Mouse (Mus musculus) urinary bladder, postnatal 4 days (tissue): ENCODE measurements around the gene Sumo1.

Experiments used
- DNase-seq, 2 experiments: peaks; one replicate each; pipeline ENCODE4 v3.0.0; 2021 to 2022; ENCODE audit warnings: low spot score in 2 of 2

The Sumo1 gene

DNA sequence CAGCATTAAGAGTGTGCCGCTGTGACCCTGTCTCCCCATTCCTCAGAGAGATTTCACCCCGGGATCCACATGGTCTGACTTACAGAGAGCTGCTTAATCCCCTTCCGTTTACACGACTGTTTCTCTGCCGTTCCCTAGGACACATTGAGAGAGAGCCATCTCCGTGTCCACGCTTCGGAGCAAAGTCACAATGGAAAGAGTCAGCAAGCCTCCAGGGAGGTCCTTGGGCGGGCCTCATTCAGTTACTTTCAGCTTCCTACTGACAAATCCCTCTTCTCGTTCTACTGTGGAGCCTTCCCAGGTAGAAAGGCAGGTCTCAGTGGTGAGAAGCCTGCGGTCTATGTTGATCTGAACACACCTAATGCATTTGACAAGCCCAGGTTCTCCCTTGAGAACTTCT is 119.6 kb downstream of the Sumo1 start:
- no peak for DNase-seq

DNA sequence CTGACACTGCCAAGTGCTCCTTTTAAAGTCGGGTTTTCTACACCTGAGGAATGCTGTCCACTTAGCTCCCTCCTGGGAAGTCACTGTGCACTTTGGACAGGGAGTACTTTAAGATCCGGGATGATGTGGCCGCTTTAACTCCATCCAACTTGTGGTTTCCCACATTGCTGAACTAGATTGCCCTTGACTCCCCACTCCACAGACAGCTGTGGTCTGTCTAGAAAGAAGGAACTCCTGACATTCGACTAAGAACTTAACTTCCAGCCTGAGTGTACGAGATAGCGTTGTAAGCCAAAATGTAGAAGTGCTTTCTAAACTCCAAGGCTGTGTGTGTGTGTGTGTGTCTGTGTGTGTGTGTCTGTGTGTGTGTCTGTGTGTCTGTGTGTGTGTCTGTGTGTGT is 120.4 kb downstream of the Sumo1 start:
- DNase-seq = no peak

DNA sequence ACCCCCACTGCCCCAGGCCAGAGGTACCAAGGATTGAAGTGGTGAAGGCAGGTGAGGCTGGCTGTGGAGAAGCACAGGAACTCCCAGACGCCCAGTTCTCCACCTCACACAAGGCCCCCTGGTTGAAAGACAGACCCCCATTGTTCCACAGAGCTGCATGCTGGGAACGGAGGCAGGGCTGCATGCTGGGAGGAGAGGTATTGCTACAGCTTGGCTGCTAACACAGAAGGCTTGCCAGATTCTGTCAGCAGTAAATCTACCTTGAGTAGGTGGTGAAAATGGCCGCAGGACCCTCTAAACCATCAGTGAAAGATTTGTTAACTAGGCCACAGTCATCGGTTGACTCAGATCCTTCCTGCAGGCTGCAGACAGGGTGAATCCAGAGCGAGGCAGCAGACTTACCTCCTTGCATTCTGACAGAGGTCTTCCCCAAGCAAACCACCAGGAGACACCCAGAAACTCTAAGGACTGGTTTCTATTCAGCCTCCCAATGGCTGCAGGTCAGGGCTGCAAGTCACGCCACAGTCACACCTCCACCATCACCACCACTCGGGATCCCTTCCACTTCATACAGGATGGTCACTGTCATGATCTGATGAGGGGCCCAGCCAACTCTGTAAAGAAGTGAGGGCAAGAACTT is 121.5 kb downstream of the Sumo1 start:
- no peak for DNase-seq

DNA sequence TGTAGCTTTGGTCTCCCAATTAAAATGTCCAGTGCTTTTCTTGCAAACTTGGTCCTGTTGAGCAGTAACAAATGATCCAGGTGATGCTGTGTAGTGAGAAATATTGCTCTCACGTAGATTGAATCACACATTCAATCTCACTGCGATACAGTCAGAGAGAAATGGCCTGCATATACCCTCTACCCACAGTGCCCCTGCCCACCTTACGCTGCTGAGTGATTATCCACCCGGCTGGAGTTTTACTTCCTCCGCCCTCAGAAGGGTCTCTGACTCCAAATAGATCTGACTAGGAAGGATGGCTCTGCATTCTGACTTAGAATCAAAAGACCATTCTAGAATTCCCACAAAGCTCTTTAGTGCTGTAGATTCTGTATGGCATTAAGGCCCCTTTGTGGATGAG is 122.1 kb downstream of the Sumo1 start:
- no peak for DNase-seq

DNA sequence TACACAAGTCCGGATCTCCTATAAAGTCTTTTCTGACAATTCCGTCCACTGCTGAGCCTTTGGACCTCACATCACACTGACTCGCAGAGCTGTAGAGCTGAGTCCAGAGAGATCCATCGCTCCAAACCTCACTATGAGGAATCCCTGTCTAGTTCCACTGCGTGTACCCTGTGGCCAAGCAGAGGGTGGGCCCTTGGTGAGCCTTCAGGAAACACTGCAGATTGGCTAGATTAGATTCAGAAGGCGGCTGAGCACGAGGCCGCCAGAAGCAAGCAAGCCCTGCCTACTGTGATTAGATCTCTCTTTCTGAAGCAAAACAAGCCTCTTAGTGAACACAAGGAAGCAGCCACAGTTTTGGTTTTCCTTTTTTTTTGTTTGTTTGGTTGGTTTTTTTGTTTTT is 126.7 kb downstream of the Sumo1 start:
- DNase-seq = no peak

DNA sequence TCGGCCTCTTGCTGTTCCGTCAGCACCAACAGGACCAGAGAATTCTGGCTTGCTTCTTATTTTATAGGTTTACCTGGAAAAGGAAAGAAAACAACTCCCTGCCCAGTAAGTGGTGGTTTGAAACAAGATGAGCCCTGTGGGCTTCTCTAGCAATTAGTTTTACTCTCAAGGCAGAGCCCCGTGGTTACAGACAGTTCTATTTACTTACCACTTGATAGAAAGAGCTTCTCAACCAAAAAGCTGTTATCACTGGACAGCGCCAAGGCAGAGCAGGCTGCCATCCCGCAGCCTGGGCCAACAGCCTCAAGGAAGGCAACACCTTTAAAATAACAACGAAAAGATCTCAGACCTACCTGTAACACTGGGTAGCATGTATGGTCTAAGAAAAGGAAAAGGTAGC is 128.4 kb downstream of the Sumo1 start:
- DNase-seq = no peak

DNA sequence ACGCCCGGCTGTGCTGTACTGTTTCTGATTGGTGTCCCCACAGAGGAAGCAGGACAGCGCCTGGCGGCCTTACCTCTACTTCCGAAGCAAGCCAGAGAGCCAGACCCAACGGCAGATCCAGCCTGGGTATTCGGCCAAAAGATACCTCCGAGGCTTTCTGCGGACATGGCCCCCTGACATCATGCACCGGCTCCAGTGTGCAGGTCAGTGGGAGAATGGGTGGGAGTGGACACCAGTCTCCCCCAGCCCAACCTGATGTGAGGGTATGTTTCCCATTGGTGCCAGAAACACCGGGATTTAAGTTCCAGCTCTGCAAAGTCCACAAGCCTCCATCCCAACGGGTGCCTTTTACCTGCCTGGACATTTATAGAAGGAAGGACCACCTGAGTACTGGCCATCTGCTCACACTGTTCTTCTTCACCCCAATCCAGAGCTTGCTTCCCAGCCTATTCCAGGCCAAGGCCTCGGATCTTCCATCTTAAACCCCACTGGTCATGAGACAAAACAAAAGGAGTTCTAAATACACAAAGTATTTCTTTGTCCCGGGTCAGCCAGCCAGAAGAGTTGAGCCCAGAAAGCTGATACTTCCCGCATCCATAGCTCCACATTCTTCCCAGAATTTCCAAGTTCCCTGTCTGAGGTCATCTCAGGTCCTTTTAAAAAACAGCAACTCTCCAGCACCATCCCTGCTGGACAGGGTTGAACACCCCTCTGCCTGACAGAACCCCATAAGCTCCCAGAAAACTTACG is 129.2 kb downstream of the Sumo1 start:
- no peak for DNase-seq

DNA sequence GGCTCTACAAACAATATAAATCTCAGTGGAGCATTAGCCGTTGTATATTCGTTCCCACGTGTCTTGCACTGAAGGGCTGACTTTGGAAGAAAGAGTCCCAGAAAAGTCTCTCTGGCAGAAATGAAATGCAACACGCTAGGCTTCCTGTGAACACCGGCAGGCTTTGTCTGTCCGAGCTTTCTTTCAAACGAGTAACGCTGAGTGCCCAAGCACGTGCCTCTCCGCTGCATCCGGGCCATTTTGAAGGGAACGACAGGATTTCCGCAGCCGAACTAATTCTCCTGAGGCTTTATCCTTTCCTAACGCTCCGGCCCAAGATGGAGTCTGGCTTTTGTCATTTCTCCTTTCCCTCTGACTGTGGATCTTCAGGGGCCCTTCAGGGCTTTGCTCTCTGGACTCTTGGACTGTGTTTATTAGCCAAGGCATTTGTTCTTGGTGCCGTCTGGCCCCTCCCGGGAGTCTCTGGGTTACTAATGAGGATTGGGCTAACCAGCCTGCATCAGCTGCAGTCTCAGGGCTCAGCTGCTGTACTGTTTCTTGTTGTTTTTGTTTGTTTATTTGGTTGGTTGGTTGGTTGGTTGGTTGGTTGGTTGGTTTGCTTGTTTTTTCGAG is 130.0 kb downstream of the Sumo1 start:
- no peak for DNase-seq

DNA sequence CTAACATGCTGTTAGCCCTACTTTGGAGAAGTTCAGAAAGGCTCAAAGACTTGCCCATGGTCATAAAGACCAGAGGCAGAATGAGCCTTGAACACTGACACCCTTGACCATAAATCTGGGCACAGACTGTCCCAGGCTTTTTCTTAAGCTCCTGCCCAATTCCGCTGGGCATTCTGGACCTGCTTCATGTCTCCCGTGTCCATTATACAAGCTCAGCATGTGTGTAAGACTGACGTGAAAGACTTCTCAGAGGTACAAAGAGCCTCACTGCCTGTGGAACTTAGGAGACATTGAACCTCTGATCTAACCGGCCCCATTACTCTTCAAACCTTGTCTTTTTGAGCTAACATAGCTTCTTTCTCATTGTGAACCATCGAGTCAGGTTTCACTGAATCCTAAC is 132.3 kb downstream of the Sumo1 start:
- no peak for DNase-seq
